Mouse (Mus musculus) kidney, adult 2 months (tissue): Measurements from ENCODE around the gene Kirrel3.

Source experiments
- CTCF ChIP-seq: fragments of 200-500 bp; conservative IDR thresholded peaks from 2 replicates; pipeline ENCODE4 v1.5.1; 2011; ENCODE audit warnings: low read depth, mild to moderate bottlenecking, control low read depth, low read length, moderate library complexity, mixed read lengths; ENCODE audit not compliant: insufficient read depth, insufficient read length
- POLR2A ChIP-seq: fragments of 200-500 bp; IDR thresholded peaks from one replicate; pipeline ENCODE4 v1.6.1; 2011; ENCODE audit warnings: low read depth, low read length, control low read depth

DNA sequence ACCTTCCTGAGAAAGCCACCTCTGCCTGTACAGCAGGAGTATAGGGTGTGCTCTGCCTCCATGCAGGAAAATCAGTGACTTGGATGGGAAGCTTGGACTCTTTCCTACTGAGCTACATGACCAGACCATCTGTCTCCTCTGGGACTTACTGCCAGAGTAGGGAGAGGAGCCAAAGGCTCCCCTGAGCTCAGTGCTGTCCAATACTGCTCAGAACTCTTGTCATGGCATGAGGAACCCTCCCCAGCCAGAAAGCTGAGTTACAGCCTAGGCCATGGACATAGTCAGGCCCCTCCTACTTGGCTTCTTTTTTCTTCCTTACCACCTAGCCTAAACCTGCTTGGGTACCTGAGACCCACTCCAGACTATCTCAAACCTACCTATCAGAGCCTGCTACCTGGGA lies 285.7 kb downstream of the Kirrel3 start:
- TF ChIP-seq POLR2A (no peak), CTCF (no peak)
